Mouse (Mus musculus) ES-Bruce4 (cell line): Measurements from ENCODE around the gene Nrxn3.

ENCODE experiments used
- CTCF ChIP-seq: IDR thresholded peaks from one replicate; pipeline ENCODE4 v1.8.1; 2011; ENCODE audit warnings: low read depth, low read length
- EP300 ChIP-seq: IDR thresholded peaks from 2 replicates; pipeline ENCODE4 v1.6.1; 2011; ENCODE audit warnings: low read depth, low read length; ENCODE audit not compliant: insufficient read depth
- POLR2A ChIP-seq: IDR thresholded peaks from one replicate; pipeline ENCODE4 v1.8.1; 2011; ENCODE audit warnings: low read length; ENCODE audit not compliant: insufficient read depth

GRCm38 (mm10) chr12:89129139-89129907 is 406.6 kb downstream of the Nrxn3 start:
- TF ChIP-seq CTCF (no peak), POLR2A (no peak), EP300 (no peak)
